Mouse (Mus musculus) spleen, adult 2 months (tissue): ENCODE measurements around the gene Car14. TPM values are rescaled to one million over a fixed set of nuclear protein-coding genes. Genes with fewer than 3 reads are reported as not detected.

ENCODE experiments used
- DNase-seq, 2 experiments: peaks; one replicate each; pipeline versions ENCODE4 v3.0.0 to v3.0.0-alpha.2; 2012 to 2021; ENCODE audit warnings: low spot score in 2 of 2, low read depth in 1 of 2
- H3K27ac ChIP-seq: fragments of 200-500 bp; 2 replicates; pipeline ENCODE4 v1.5.1; 2012; ENCODE audit warnings: low read length, inconsistent platforms; ENCODE audit not compliant: insufficient read depth
- H3K27me3 ChIP-seq: fragments of 200-500 bp; 2 replicates; pipeline ENCODE4 v1.6.1; 2012; ENCODE audit warnings: mild to moderate bottlenecking, moderate library complexity, low read length, inconsistent platforms; ENCODE audit not compliant: control insufficient read depth, insufficient read depth
- H3K36me3 ChIP-seq: fragments of 200-500 bp; 2 replicates; pipeline ENCODE4 v1.6.1; 2012; ENCODE audit warnings: mild to moderate bottlenecking, low read length, inconsistent platforms; ENCODE audit not compliant: control insufficient read depth, insufficient read depth
- H3K4me1 ChIP-seq: fragments of 200-500 bp; 2 replicates; pipeline ENCODE4 v1.6.1; 2011; ENCODE audit warnings: inconsistent platforms; ENCODE audit not compliant: control insufficient read depth, insufficient read depth, insufficient read length
- H3K4me3 ChIP-seq: fragments of 200-500 bp; 2 replicates; pipeline ENCODE4 v1.5.1; 2011; ENCODE audit warnings: mild to moderate bottlenecking, inconsistent platforms; ENCODE audit not compliant: insufficient read depth, insufficient read length; ENCODE audit errors: extremely low read depth
- CTCF ChIP-seq: fragments of 200-500 bp; IDR thresholded peaks from 2 replicates; pipeline ENCODE4 v1.5.1; 2011; ENCODE audit warnings: mild to moderate bottlenecking, inconsistent platforms; ENCODE audit not compliant: insufficient read depth, insufficient read length, insufficient replicate concordance; ENCODE audit errors: extremely low read depth
- POLR2A ChIP-seq: fragments of 200-500 bp; IDR thresholded peaks from 2 replicates; pipeline ENCODE4 v1.6.1; 2011; ENCODE audit warnings: low read depth, low read length, inconsistent platforms
- WGBS: fragments of 180-500 bp; shearing (Covaris S2); methylation state at CpG from one replicate; pipeline ENCODE4 v1.1.7; 2018; 5-methylcytosine and 5-hydroxymethylcytosine counted together
- polyA plus RNA-seq: library from polyadenylated mRNA; depleted of rRNA; stranded (reverse); fragments of >200 nt; gene quantifications from 2 replicates; pipeline ENCODE4 v1.2.3, GENCODE M21; 2012

The Car14 gene
- polyA plus RNA-seq, 1 experiment = 0.50 TPM

DNA sequence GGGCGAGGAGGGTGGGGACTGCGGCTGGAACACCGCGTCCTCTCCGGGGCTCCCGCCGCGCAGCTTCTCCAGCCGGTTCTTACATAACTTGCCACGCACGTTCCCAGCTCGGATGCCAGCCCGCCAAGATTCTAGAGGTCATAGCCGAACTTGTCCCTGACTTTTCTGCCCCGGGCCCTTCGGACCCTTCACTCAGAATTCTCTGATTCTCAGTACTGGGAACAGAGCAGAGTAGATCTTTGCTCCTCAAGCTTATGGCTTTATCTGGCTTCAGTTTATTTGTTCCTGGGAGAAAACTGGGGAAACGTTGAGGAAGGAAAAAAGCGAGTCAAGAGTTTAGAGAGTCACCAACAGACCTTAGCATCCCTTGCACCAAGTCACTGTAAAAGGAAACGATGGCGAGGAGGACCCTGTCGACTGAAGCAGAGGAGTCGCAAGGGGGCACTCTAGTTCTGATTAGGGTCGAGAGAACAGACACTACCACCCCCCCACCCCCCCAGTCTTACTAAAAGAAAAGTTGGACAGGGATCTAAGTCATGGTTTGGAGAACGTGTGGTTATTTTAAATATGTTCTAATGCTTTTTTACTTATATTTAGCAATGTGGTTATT lies 21.6 kb downstream of the Car14 start:
- Histone ChIP-seq H3K4me1 (peaks cover 8% of the 10 kb centered on the region), H3K4me3 (peak overlapping the region; percentile 58), H3K36me3 (peaks cover 3% of the 10 kb centered on the region), H3K27me3 (no peaks in the 10 kb centered on the region), H3K27ac (peak overlapping the region; percentile 44)
- 1% methylated on average over 24 of the region's 24 CpGs for WGBS
- TF ChIP-seq CTCF = peak; percentile 50; the same call in 1 of the 2 replicates
- no peak for TF ChIP-seq POLR2A
- DNase-seq = peak; percentile 57 to 71

DNA sequence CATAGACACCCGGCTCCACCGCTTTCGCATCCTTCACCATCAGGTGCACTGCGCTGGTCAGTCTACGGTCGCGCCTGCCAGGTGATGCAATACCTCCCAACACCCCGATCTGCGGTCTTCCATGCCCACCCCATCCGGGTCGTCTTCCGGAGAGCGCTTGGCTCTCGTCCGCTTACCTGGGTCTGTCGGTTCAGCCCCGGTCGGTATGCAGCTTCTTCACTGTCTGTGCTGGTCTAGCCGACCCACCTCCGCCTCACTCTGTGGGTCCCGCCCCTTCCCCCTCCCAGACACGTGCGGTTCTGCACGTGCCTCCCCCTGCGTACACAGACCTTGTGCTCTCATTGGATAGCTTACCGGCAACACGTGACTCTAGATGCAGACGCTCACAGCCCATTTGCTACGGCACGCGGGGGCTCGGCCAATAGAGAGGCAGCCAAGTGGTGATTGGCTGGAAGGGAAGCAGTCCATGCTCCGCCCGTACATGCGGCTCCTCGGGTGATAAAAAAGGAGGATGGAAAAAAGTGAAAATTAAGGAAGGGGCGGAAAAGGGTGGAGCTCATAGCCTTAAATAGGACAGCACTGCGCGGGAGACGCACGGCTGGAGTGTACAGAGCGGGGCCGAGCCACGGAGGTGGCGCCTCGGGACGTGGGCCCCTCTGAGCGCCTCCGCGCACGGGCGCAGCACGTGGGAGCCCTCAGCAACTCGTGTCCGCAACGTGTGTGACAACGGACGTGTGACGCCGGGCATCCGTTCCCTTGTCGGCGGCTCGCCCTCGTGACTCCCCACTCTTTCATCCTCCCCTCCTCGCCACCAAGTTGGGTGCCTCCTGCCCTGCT lies 22.3 kb downstream of the Car14 start, which contains the start of gene Ciart:
Gene Ciart (minus strand): TSS at position 273 of the 837 bp plus-strand sequence.
- Histone ChIP-seq H3K4me3 (peak within 1 kb of the TSS; percentile 58), H3K4me1 (peaks cover 8% of the 10 kb centered on the region), H3K27ac (peak within 1 kb of the TSS; percentile 44), H3K36me3 (peaks cover 2% of the 10 kb centered on the region; the same call in 1 of the 2 replicates), H3K27me3 (no peaks in the 10 kb centered on the region)
- TF ChIP-seq CTCF (no peak), POLR2A (no peak)
- under 1% methylated on average over 66 of the region's 66 CpGs for WGBS
- peak; percentile 87 to 94 for DNase-seq

DNA sequence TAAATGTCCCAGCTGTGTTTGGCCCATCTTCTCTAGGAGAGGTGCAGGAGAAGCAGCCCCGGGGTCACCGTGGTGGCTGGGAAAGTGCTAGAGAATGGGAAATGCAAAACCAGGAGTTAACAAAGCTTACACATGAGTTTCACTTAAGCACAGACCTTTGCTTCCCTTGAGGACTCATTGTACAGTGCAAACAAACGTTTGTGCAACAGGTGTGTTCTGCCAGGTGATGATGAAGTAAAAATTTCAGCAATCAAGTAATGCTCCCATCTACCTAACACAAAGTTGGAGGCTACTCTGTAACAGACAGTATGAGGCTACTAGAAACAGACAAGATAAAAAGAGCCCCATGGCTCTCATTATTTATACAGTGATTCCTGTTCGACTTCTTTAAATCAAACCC lies 25.4 kb downstream of the Car14 start:
- H3K4me1 ChIP-seq = peaks cover 8% of the 10 kb centered on the region
- H3K4me3 ChIP-seq = no peak overlapping the region
- H3K36me3 ChIP-seq = no peaks in the 10 kb centered on the region; the same call in 1 of the 2 replicates
- TF ChIP-seq CTCF (no peak), POLR2A (no peak)
- no peak overlapping the region for H3K27ac ChIP-seq
- H3K27me3 ChIP-seq = no peaks in the 10 kb centered on the region
- DNase-seq = no peak
- WGBS = 91% methylated on average over 4 of the region's 4 CpGs

DNA sequence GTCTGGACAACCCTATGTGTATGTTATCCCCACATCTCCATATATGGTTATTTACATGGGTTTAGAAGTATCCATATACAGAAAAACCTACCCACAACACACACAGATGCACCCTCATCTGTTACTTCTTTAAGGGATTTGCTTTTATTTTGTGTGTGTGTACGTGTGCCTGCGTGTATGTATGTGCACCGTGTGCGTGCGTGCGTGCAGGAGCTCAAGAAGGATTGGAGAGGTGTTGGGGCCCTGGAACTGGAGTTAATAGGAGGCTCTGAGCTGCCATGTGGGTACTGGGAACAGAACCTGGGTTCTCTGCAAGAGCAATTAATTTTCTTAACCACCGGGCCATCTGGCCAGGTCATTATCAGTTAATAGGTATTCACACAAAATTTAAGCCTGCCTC lies 32.4 kb downstream of the Car14 start:
- no peak for DNase-seq
- no peaks in the 10 kb centered on the region for H3K27me3 ChIP-seq
- TF ChIP-seq CTCF = no peak
- TF ChIP-seq POLR2A = no peak
- WGBS = 76% methylated on average over 7 of the region's 7 CpGs
- H3K4me3 ChIP-seq = peak overlapping the region; percentile 97; the same call in 1 of the 2 replicates
- H3K4me1 ChIP-seq = peaks cover 2% of the 10 kb centered on the region; the same call in 1 of the 2 replicates
- peaks cover 9% of the 10 kb centered on the region for H3K36me3 ChIP-seq
- H3K27ac ChIP-seq = no peak overlapping the region

DNA sequence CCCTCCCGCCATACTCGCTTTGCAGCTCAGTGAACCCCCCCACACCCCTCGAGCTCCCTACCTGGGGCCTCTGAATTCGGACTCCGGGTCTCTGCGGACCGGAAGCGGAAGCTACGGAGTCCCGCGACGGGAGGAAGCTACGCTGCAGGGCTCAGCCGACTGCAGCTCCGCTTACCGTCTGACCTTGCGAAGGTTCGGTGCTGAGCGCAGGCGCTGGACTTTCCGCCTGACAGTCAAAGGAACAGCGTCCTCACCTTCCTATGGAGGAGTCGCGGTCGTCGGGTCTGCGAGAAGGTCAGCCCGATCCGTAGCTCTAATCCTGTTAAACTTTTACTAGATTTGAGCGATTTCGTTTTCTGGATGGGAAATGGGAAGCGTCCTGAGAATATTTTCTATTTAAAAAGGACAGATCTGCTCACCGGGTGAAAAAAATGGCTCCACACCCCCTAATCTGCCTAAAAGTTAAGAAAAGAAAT lies 33.1 kb downstream of the Car14 start, which contains the start of gene Mrps21:
Gene Mrps21 (minus strand): TSS at position 128 of the 476 bp plus-strand sequence.
- peaks cover 10% of the 10 kb centered on the region for H3K36me3 ChIP-seq
- H3K4me1 ChIP-seq = peaks cover 2% of the 10 kb centered on the region; the same call in 1 of the 2 replicates
- H3K4me3 ChIP-seq = peak within 1 kb of the TSS; percentile 97
- peak; percentile 74 to 84 for DNase-seq
- peak within 1 kb of the TSS; percentile 73 for H3K27ac ChIP-seq
- TF ChIP-seq CTCF (peak; percentile 16; the same call in 1 of the 2 replicates), POLR2A (peak; percentile 77)
- H3K27me3 ChIP-seq = no peaks in the 10 kb centered on the region
- WGBS = under 1% methylated on average over 33 of the region's 33 CpGs

DNA sequence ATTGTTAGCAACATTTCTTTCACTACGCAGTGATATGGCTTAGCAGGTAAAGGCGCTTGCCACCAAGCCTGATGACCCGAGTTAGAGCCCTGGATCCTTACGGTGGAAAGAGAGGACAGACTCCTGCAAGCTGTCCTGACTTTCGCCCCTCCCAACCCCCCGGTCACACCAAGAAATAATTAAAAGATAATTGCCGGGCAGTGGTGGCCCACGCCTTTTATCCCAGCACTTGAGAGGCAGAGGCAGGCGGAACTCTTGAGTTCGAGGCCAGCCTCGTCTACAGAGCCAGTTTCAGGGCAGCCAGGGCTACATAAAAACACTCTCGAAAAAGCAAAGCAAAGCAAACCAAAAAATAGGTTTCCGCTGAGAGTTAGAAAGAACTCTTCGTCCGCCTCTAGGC lies 33.5 kb downstream of the Car14 start:
- WGBS = 7% methylated on average over 15 of the region's 15 CpGs
- no peak for DNase-seq
- TF ChIP-seq POLR2A = no peak
- TF ChIP-seq CTCF = no peak
- no peaks in the 10 kb centered on the region for H3K27me3 ChIP-seq
- peak overlapping the region; percentile 73 for H3K27ac ChIP-seq
- H3K4me3 ChIP-seq = peak overlapping the region; percentile 97
- H3K4me1 ChIP-seq = peaks cover 2% of the 10 kb centered on the region; the same call in 1 of the 2 replicates
- peaks cover 10% of the 10 kb centered on the region for H3K36me3 ChIP-seq
